Mouse (Mus musculus): ENCODE results near the gene Kcnd2.

Kcnd2 gene

GRCm38 (mm10) chr6:21418246-21418645 lies 202.9 kb downstream of the Kcnd2 start:
- no peak for DNase-seq (ENCODE audit: extremely low spot score, low spot score)

GRCm38 (mm10) chr6:21424202-21424785 lies 209.0 kb downstream of the Kcnd2 start:
- DNase-seq (ENCODE audit: extremely low spot score, low spot score), result no peak

GRCm38 (mm10) chr6:21431120-21431519 lies 215.8 kb downstream of the Kcnd2 start:
- DNase-seq (ENCODE audit: extremely low spot score, low spot score), result no peak

- no peak for DNase-seq (ENCODE audit: extremely low spot score, low spot score)
These were observed 249.4 kb downstream of the Kcnd2 start for GRCm38 (mm10) chr6:21464719-21465118.

GRCm38 (mm10) chr6:21471891-21472544 lies 256.7 kb downstream of the Kcnd2 start:
- no peak for DNase-seq (ENCODE audit: extremely low spot score, low spot score)

GRCm38 (mm10) chr6:21482714-21483113 lies 267.4 kb downstream of the Kcnd2 start:
- DNase-seq (ENCODE audit: extremely low spot score, low spot score), result no peak

GRCm38 (mm10) chr6:21488536-21488935 lies 273.2 kb downstream of the Kcnd2 start:
- no peak for DNase-seq (ENCODE audit: extremely low spot score, low spot score)

- no peak for DNase-seq (ENCODE audit: extremely low spot score, low spot score)
These were observed 287.6 kb downstream of the Kcnd2 start for GRCm38 (mm10) chr6:21502921-21503320.

GRCm38 (mm10) chr6:21510621-21511239 lies 295.4 kb downstream of the Kcnd2 start:
- no peak for DNase-seq (ENCODE audit: extremely low spot score, low spot score)

GRCm38 (mm10) chr6:21520351-21520750 lies 305.0 kb downstream of the Kcnd2 start:
- no peak for DNase-seq (ENCODE audit: extremely low spot score, low spot score)

- DNase-seq (ENCODE audit: extremely low spot score, low spot score), result no peak
These were observed 312.3 kb downstream of the Kcnd2 start for GRCm38 (mm10) chr6:21527489-21528074.

- DNase-seq (ENCODE audit: extremely low spot score, low spot score), result no peak
These were observed 318.7 kb downstream of the Kcnd2 start for GRCm38 (mm10) chr6:21534009-21534408.

- DNase-seq (ENCODE audit: extremely low spot score, low spot score), result peak; percentile 14
These were observed 319.5 kb downstream of the Kcnd2 start for GRCm38 (mm10) chr6:21534820-21535219.

- DNase-seq (ENCODE audit: extremely low spot score, low spot score), result no peak
These were observed 336.2 kb downstream of the Kcnd2 start for GRCm38 (mm10) chr6:21551501-21551900.

- no peak for DNase-seq (ENCODE audit: extremely low spot score, low spot score)
These were observed 355.7 kb downstream of the Kcnd2 start for GRCm38 (mm10) chr6:21570964-21571363.

GRCm38 (mm10) chr6:21590156-21590555 lies 374.9 kb downstream of the Kcnd2 start:
- DNase-seq (ENCODE audit: extremely low spot score, low spot score), result no peak

GRCm38 (mm10) chr6:21597424-21597823 lies 382.1 kb downstream of the Kcnd2 start:
- DNase-seq (ENCODE audit: extremely low spot score, low spot score), result no peak

GRCm38 (mm10) chr6:21609381-21610059 lies 394.2 kb downstream of the Kcnd2 start:
- DNase-seq (ENCODE audit: extremely low spot score, low spot score), result no peak

- DNase-seq (ENCODE audit: extremely low spot score, low spot score), result no peak
These were observed 414.7 kb downstream of the Kcnd2 start for GRCm38 (mm10) chr6:21629989-21630388.

- no peak for DNase-seq (ENCODE audit: extremely low spot score, low spot score)
These were observed 440.4 kb downstream of the Kcnd2 start for GRCm38 (mm10) chr6:21655681-21656080.

GRCm38 (mm10) chr6:21664135-21664534 lies 448.8 kb downstream of the Kcnd2 start:
- DNase-seq (ENCODE audit: extremely low spot score, low spot score), result no peak

GRCm38 (mm10) chr6:21664638-21665037 lies 449.3 kb downstream of the Kcnd2 start:
- DNase-seq (ENCODE audit: extremely low spot score, low spot score), result no peak
